ENCODE assay signal across 24 mouse cellular contexts in genomic region chr2:80273038-80273437, GRCm38 (mm10). TPM values are rescaled to one million over a fixed set of nuclear protein-coding genes. Genes with fewer than 3 reads are reported as not detected.
DNase-seq lines count a peak whose midpoint lies in the region; ATAC-seq lines count a peak whose summit lies in the region.
"Had no signal": no experiment of that assay in that cellular context is flagged by ENCODE, and none has a peak within 500 bp of the region (broad histone marks: within the 10 kb centered on the region; RNA-seq: fewer than 3 reads in every experiment).

No protein-coding gene starts in this region.

- no peak for DNase-seq in frontal cortex, postnatal 36 days (ENCODE audit: low spot score in 2 of 2)
- peak; percentile 1 for DNase-seq in naive thymus-derived CD4-positive, alpha-beta T cell, adult 2 months (ENCODE audit: low read depth)
- DNase-seq in layer of hippocampus, postnatal 14 days (ENCODE audit: low spot score in 2 of 2): no peak
- no peak for DNase-seq in thymus, postnatal 4 days
- DNase-seq: adrenal gland, adult 8-10 months; adrenal gland, postnatal 14 days; adrenal gland, postnatal 36 days; B cell, adult 2 months; cerebellum, adult 11-12 months; cerebellum, adult 2 months; cerebellum, adult 9-10 months; cerebellum, postnatal 10 days; cerebellum, postnatal 25 days; embryo, embryonic 11 days had no signal

- ATAC-seq in frontal cortex, adult (ENCODE audit: low TSS enrichment): peak; percentile 63
- peak; percentile 69 for ATAC-seq in megakaryocyte, adult 5-6 weeks (ENCODE audit: poor library complexity, severe bottlenecking)
- ATAC-seq: activated CD4-positive, CD25-positive, alpha-beta regulatory T cell, adult 4 months; CD4-positive, CD25-positive, alpha-beta regulatory T cell, adult 4 months; forebrain, embryonic 14.5 days; forebrain, embryonic 16.5 days; Patski had no signal

RNA-seq across cellular contexts. Expression of gene Prdx6b, which starts 19.2 kb away (rescaled TPM):
- total RNA-seq in megakaryocyte, adult 5-6 weeks (2015): not detected in 2 replicates
- not detected in 2 replicates for total RNA-seq in megakaryocyte, adult 5-6 weeks (2017)
- not detected for total RNA-seq in layer of hippocampus, postnatal 14 days (2021)
- total RNA-seq: adrenal gland, adult 18-20 months; adrenal gland, adult 8-10 months; adrenal gland, postnatal 14 days; adrenal gland, postnatal 36 days; CH12.LX; G1E had no signal

RNA-seq across cellular contexts. Expression of gene Dnajc10, which starts 42.2 kb away (rescaled TPM):
- 93.4 and 97.0 TPM in 2 replicates for total RNA-seq in megakaryocyte, adult 5-6 weeks (2015)
- 115 and 117 TPM in 2 replicates for total RNA-seq in megakaryocyte, adult 5-6 weeks (2017)
- 10 to 100 TPM; 55.0 to 61.2 TPM for total RNA-seq in layer of hippocampus, postnatal 14 days (2021)
